ENCODE assay signal across 8 mouse cellular contexts in genomic region chr4:47473968-47474729, GRCm38 (mm10). TPM values are rescaled to one million over a fixed set of nuclear protein-coding genes. Genes with fewer than 3 reads are reported as not detected.
DNase-seq lines count a peak whose midpoint lies in the region; ATAC-seq lines count a peak whose summit lies in the region.

TSS of gene Alg2 (minus strand) at chr4:47474333.
TSS of gene Sec61b (plus strand) at chr4:47474658.

- peak within 1 kb of the TSS; percentile 81 for H3K4me2 ChIP-seq in lung, embryonic 16.5 days (ENCODE audit: low read depth, low read length)

- WGBS in lung, embryonic 16.5 days: under 1% methylated on average over 58 of the region's 58 CpGs

- ATAC-seq in hematopoietic stem cell, adult 5-6 weeks (replicated peaks in 1 of 2; ENCODE audit: insufficient read depth in 1 of 2, low FRiP score in 2 of 2, low TSS enrichment in 1 of 2, low read depth in 1 of 2, poor library complexity in 2 of 2, severe bottlenecking in 2 of 2): peak; percentile 97 to 98
- ATAC-seq in lung, embryonic 16.5 days (ENCODE audit: low read depth): peak; percentile 98

- H3K27ac ChIP-seq in lung, embryonic 16.5 days (ENCODE audit: low read length): peak within 1 kb of the TSS; percentile 96

- peaks cover 17% of the 10 kb centered on the region for H3K4me1 ChIP-seq in lung, embryonic 16.5 days (replicated peaks; ENCODE audit: control insufficient read depth, insufficient read depth, low read length)

- H3K27me3 ChIP-seq in lung, embryonic 16.5 days (ENCODE audit: control insufficient read depth, insufficient read depth, low read depth, low read length): no peaks in the 10 kb centered on the region

- DNase-seq in MEL-GATA-1-ER (ENCODE audit: extremely low read depth, low read depth): peak; percentile 95
- DNase-seq in cerebellum, adult 8-10 months: peak; percentile 98
- peak; percentile 98 for DNase-seq in forelimb bud, embryonic 11.5 days (ENCODE audit: low read depth, low spot score)
- DNase-seq in layer of hippocampus, adult 9-10 months (ENCODE audit: low spot score): peak; percentile 97
- peak; percentile 88 for DNase-seq in ovary, postnatal 10 days (ENCODE audit: low spot score)
- peak; percentile 94 for DNase-seq in thymus, postnatal 10 days (ENCODE audit: low spot score in 2 of 2)

- peaks cover 31% of the 10 kb centered on the region for H3K36me3 ChIP-seq in lung, embryonic 16.5 days (ENCODE audit: control insufficient read depth, insufficient read depth, low read length)

- peak within 1 kb of the TSS; percentile 92 for H3K4me3 ChIP-seq in lung, embryonic 16.5 days (ENCODE audit: low read length)

- H3K9ac ChIP-seq in lung, embryonic 16.5 days (ENCODE audit: low read length): peak within 1 kb of the TSS; percentile 89

- H3K9me3 ChIP-seq in lung, embryonic 16.5 days (ENCODE audit: control insufficient read depth, low read length): no peaks in the 10 kb centered on the region

RNA-seq across cellular contexts. Expression of gene Alg2, which starts in this region (rescaled TPM):
- total RNA-seq in hematopoietic stem cell, adult 5-6 weeks (2017): 24.9 and 25.0 TPM in 2 replicates
- 47.3 and 48.1 TPM in 2 replicates for polyA plus RNA-seq in lung, embryonic 16.5 days (2015; fragmentation: Nextera tagmentation; extraction: Ambion mirVana)

RNA-seq across cellular contexts. Expression of gene Sec61b, which starts in this region (rescaled TPM):
- total RNA-seq in hematopoietic stem cell, adult 5-6 weeks (2017): 93.9 and 140 TPM in 2 replicates
- 380 and 404 TPM in 2 replicates for polyA plus RNA-seq in lung, embryonic 16.5 days (2015; fragmentation: Nextera tagmentation; extraction: Ambion mirVana)

Comparison
In these comparisons a context has a peak if more than half of its experiments do, and no peak if none do; other contexts are left out.
1. Peak in every context shown above with its lines: DNase-seq, ATAC-seq, H3K4me3 ChIP-seq and H3K27ac ChIP-seq.